Mouse (Mus musculus) gastrocnemius, adult 8-10 months (tissue): ENCODE data around the gene Atp11a. TPM values are rescaled to one million over a fixed set of nuclear protein-coding genes. Genes with fewer than 3 reads are reported as not detected.

Experiments
- DNase-seq, 2 experiments: peaks; one replicate each; pipeline ENCODE4 v3.0.0; 2022; ENCODE audit warnings: low spot score in 2 of 2
- total RNA-seq, 4 experiments: library from RNA; stranded (reverse); gene quantifications; 2 replicates each; pipeline ENCODE4 v1.2.4; 2022

The Atp11a gene
- total RNA-seq, 4 experiments from 2014 or later: 22.9 to 33.6 (median 27.0) TPM

DNA sequence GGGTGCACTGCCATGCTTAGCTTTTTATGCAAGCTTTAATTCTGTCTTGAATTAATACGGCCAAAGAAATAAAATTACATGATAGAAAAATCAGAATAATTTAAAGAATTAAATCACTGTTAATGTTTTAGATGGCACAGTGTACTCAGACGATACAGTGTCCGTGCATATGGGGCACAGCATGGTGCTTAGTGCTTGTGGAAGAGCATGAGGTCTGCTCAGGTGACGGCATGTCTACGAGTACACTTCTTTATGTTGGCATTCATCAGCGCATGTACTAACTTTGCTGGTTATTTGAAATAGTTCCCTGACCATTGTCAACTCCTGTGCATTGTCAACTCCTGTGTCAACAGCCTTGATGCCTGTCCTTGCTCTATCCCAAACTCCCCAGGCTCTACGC lies 12.5 kb downstream of the Atp11a start:
- DNase-seq: no peak

DNA sequence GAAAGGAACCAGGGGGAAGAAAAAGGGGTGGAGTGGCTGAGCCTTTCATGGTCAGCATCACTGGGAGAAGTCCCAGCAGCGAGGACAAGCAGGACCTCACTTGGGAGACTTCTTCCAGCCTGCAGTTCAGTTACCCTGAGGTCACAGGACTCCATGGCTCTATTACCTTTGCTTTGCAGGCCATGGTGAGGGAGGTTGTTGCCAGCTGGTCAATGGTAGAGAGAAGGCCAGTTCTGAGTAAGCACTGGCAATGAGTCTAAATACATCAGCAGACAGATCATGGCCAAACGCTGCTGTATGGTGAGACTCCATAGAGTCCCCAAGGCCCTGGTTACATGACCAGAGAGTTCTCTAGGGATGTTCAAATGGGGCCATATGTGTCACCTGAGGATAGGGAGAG lies 15.5 kb downstream of the Atp11a start:
- no peak for DNase-seq

DNA sequence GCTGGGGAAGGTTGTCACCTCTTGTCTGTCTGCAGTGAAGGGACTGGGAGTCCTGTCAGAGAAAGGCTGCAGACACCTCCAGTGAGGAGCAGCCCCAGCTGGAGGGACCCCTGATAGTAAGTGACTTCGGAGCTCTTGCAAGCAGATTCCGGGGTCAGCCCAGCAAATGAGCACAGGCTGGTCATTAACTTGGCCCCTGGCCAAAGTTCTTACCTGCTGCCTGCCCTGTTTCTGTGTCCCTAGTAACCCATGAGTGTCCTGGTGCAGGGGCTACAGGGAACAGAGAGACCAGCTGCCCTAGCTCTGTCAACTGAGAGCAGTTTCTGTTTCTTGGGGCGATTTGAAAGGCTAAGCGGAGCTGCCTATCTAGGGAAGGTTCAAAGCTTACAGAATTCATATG lies 17.1 kb downstream of the Atp11a start:
- DNase-seq: no peak

DNA sequence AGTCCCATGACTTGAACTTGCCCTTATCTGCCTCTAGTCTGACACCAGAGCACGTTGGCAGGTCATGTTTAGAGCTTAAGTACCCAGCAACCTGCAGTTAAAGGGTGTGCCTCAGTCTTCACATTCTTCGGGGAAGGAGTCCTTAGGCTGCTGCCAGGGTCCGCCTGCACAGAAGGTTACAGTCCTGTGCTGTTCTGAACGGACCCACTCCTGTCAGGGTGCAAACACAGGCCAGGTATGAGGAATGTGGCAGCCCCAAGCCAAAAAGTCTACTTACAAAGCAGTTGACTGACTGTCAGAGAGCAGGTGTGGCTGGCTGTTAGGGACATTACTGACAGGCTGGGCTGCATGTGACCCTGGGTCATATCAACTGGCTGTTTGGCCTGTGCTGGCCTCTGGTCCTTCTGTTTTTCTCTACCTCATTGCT lies 18.1 kb downstream of the Atp11a start:
- no peak for DNase-seq

DNA sequence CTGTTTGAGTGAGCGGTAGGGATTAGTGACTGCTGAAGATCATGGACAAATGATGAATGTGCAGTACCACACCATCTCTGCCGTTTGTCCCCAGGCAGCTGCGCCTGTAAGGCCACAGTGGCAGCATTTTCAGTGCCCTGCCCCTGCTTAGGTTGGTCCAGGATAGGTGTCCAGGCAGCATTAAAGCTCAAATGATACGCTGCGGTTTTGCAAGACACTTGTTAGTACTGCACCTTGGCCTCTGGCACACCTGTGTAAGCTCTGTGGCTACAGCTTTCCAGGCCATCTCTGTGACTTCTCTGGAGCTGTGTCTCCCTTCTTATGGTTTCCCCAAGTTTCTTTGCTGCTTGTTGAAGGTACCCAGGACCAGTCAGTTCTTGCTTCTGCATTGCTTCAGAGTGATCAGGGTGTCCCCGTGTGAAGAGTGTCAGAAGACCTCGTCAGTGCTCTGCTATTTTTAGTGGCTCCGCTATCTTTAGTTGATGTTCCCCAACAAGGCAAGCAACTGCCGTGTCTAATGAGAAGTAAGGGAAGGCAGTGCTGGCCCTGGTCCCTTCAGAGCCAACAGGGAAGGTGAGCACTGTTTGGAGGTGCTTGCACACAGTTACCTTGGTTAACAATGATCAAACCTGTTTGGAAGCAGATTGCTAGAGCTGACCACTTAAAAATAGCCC lies 18.6 kb downstream of the Atp11a start:
- DNase-seq: peak in 1 of 2 experiments; percentile 41

DNA sequence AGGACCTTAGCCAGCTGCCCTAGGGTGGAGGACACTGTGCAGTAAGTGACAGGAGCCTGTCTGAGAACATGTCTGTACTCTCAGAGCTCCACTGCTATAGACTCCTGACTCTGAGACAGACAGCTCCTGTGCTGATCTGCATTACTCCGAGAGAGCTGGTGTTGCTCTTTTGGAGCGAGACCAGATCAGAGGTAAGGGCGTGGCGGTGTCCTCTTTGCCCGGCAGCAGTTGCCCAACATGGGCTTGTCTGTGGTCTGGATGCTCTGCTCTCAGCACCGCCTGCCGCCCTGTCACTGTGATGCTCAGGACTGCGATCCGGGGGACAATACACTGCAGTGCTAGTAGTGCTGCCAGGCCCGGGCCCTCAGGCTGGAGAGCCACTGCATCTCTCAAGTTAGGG lies 19.4 kb downstream of the Atp11a start:
- DNase-seq: no peak

DNA sequence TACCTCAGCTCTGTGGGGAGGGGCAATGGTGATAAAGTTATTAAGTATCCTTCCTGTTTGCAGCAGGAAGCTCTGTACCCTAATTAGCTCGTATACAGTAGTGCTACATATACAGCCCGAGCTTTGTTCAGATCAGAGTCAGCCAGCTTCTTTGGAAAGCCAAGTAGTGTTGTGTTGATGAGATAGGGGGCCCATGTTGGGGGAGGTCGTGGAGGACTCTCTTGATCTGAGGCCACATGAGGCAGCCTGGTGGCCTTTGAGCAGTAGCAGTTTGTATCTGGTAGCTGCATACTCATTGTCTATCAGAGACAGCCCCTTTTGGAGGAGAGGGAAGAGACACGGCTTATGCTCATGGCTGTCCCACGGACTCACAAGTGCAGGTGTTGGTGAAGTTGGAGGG lies 20.4 kb downstream of the Atp11a start:
- no peak for DNase-seq

DNA sequence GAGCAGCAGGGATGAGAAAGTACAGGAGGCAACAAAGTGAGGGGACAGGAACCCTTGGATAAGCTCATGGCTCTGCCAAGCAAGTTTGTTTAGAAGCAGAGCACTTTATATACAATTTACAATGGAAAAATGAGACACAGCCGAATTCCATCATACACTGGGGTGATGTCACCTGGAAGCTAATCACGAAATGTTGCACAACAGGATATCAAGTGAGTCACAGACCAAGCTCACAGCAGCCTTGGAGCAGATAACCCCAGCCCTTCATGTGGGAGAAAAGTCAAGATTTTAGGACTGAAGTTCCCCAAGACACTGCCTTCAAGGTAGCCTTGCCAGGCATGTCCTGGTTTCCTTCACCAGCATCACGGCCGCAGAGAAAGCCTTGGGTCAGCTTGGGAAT lies 22.7 kb downstream of the Atp11a start:
- no peak for DNase-seq

DNA sequence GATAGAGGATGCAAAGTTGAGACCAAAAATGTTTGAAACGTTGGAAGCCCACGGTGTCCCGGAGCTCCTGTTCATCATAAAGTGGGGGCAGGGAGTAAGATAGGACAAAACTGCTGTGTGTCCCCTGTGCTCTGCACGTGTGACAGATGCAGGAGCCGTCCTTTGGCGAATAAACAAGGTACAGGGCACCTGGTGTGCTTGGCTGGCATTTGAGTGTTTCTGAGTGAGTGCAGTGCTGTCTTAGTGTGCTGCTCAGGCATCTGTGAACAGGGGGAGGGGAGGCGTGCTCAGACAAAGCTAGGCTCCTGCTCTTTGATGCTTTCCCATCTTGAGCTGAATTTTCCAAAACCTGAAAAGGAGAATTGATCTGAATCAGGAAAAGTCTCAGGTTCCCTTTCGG lies 28.7 kb downstream of the Atp11a start:
- no peak for DNase-seq

DNA sequence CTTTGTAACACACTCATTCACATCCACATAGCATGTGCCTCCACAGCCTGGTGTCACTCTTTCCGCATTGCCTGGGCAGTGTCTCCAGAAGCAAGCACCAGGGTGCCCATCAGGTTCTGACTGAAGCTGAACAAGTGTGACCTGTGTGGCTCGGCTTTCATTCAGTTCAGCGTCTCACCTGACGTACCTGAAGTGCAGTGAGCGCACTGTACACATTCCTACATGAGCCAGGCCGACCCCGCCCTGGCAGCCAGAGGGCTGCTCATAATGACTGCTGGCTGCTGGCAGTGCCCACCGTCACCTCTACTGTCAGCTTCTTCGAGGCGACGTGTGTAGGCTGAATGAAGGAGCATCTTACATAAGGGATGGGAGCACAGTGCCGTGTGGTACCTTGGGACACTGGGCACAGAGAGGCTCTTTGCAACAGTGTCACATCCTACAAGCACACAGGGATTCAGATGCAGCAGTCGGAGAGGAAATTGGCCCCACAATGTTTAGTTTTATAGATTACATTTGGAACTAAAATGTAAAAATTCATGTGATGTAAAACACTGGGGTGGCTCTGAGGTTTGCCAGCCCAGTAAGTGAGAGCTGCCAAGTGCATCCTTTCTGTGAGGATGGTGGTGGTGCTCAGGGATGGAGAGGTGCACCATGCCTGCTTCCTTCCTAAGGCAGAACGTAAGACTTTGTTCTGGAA lies 29.6 kb downstream of the Atp11a start:
- DNase-seq: no peak

DNA sequence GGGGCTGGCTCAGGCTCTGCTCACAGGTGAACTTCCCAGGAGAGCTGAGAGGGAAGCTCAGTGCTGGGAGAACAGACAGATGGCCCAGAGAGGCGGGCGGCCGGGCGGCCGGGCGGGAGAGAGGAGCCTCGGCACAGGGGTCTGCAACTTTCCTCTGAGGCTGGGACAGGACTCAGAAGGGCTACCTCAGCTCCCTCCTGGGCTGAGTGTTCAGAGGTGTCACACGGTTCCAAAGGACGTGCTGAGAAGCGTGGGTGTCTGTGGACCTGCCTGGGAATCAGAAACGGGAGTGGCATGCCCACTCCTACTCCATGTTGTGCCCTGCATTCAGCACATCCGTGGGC lies 30.1 kb downstream of the Atp11a start:
- DNase-seq: no peak

DNA sequence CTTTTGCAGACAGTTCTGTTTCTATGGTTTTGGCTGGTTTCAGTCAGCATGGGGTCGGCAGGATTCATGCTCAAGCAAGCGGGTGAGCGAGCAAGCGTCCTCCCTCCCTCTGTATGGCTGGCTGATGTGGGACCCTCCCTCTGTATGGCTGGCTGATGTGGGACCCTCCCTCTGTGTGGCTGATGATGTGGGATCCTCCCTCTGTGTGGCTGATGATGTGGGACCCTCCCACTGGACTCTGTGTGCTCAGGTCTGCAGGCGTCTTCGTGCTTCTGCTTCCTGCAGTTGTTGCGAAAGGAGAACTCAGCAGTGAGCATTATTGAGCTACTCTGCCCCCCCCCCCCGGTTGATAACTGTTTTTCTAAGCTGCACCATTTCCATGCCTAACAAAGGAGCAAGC lies 30.6 kb downstream of the Atp11a start:
- no peak for DNase-seq

DNA sequence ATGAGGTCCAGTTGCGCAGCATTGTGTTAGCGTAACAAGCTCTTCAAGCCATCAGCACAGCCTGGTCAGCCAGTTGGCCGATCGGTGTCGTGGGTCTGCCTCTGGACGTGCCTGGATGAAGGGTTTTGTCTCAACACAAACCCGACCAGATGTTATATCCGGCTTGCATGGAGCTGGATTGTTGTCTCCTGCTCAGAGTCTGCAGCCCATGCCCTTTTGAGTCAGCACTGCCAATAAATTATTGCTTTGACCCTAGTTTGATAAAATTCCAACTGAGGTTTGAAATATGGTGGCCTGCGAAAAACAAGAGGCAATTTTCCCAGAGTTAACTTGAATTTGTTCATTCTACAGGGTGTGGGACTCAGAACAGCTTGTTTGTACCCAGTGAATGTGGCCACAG lies 31.9 kb downstream of the Atp11a start:
- DNase-seq: no peak

DNA sequence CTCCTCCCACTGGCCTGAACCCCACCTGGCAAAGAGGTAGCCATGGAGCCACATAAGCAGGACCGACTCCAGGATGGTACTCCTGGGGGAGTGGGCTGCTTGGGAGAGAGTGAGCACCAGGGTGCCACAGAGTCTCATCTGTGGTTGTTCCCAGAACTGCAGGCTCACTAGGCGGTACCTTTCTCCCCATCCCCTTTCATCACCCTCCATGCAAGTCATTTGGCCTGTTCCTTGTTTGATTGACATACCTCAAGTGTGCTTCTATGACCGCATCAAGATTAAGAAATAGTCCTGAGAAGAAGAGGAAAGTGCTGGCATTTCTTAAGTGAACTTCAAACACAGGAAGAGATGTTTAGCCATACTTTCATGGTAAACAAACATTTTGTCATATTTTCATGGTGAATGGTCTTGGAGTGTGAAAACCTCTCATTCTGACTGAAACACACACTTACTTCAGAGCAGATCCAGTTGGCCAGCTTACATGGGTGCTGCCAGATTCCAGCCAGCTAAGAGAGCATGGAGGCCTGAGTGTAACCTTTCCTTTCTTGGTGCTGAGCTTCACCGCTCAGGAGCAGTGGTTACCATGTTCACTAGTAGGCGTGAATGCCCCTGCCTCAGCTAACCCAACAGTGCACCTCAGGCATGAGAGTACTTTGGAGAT lies 38.3 kb downstream of the Atp11a start:
- DNase-seq: no peak

DNA sequence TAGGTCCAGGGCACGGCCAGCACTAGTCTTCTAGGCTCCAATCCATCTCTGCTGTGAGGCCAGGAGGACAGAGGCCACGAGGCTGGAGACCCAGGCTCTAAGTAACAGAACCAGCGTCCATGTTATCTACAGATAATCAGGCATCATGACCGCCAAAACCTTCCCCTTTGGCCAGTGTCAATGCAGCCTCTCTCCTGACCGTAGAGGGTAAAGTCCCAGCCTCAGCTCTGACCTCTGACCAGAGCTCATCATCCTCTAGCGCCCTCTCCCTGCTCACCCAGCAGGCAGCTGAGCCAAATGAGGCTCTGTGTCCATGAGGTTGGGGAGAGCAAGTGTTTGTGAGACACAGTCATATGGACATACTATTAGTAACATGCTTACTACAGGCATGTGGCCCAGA lies 42.3 kb downstream of the Atp11a start:
- DNase-seq: no peak

DNA sequence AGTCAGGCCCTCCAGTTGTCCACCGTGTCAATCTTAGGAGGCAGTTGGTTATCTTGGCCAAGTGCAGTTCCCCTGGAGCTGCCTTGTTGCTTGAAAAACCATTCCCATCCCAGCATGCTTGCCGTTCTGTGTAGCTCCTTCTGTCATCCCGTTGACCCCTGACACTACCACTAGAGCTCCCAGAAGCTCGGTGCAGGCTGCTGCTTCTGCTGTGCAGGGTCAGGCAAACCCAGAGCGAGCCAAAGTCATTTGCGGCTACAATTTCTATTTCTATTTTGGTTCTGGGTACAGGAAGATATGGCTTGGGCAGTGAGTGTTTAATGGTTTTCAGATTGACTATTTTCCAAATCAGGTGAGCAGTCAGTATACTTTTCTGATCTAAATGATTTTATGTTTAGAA lies 43.0 kb downstream of the Atp11a start:
- DNase-seq: peak in 1 of 2 experiments; percentile 20

DNA sequence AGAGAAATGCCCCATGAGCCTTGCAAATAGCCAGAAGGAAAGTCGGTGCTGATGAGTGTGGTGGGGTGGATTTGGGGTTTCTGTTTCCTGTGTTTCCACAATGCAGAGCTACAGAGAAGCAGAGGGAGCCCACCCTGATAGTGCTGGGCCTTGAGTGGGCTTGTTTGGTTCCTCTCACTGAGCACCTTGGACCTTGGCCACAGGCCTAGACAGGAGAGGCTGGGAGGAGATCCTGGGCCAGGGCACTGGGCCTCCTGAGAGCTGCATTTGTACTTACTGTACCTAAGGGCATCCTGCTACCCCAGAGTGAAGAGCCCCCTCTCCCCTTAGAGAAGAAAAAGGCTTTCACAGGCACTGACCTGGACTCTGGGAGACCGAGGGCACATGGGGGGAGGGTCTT lies 43.4 kb downstream of the Atp11a start:
- DNase-seq: no peak

DNA sequence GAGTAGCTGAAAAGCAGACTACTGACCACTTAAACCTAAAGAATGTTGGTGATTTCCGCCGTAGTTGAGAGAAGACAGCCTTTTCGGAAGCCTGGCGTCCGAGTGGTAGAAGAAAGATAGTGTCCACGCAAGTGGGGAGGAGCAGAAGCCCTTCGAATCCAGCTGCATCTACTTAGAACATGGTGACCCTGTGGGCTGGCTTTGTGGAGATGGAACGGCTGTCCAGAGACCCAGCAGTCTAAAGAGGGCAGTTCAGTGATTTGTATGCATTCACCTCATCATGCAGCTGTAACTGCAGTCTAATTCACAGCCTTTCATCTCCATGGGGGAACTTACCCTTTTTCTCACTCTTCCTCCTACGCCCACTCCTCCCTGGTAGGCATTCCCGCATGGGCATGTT lies 44.8 kb downstream of the Atp11a start:
- DNase-seq: no peak

DNA sequence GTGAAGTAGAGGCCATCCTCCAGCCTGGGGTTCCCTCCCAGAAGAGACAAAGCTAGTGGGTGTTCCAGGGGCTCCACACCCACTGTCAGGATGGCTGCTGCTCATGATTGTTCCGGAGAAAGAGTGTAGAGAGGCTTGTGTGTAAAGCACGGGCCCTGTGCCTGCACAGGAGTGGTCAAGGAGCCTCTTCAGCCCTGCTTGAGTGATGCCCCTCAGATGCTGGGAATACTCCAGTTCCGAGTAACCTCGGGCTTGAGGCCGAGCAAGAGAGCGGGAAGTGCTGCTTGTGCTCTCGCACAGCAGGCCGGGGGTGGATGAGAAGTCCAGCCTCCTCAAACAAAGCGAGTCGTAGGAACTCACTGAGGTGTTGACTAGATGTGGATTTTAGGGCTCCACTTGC lies 46.3 kb downstream of the Atp11a start:
- no peak for DNase-seq

DNA sequence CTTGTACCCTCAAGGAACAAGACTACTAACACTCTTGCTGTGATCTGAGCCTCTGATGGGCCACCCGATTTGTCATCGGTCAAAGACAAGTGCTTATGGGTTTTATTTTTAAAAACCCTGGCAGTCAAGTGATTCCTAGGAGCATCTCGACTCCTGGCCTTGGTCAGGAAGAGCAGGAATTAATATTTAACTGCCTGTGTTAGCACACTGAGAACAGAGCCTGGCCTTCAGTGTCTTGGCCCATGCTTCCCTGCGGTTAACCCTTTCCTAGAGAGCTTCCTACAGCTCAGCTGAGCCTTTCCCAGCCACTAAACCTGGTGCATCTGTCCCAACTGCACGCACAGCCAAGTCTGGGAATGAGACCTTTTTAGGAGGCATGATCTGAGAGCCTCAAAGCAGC lies 48.1 kb downstream of the Atp11a start:
- no peak for DNase-seq

DNA sequence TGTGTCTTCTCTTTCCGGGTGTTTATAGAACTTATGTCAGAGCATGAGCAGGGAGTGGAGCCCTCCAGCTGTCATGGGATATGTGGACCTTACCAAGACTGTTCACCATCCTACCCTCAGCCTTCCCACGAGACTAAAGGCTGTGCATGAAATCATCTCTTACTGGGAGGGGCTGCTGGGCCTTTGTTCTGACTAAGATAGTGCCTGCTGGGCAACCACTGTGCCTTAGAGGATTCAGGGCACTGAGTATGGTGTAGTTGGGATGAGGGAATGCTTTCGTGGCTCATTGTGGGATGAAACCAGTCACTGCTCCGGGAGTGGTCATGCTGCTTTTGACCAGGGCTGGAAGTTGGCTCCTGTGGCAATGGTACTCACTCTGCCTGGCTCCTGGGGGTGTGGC lies 48.8 kb downstream of the Atp11a start:
- no peak for DNase-seq

DNA sequence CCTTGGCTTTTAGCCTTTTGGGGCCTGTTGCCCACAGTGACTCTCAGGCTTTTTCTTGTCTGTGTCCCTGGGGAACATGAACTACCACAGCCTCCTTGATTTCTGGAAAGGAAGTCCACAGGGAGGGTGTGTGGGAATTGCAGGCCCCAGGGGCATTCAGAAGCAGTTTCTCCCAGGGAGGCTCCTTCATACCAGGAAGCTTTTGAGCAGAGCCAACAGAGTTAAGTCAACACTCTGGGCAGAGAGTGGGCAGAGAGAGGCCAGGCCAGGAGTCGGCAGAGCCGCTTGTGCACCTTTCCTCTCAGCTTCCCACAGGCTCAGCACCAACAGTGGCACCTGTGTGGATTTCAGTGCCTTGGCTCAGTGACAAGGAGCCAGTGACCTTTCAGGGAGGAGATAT lies 51.2 kb downstream of the Atp11a start:
- DNase-seq: no peak

DNA sequence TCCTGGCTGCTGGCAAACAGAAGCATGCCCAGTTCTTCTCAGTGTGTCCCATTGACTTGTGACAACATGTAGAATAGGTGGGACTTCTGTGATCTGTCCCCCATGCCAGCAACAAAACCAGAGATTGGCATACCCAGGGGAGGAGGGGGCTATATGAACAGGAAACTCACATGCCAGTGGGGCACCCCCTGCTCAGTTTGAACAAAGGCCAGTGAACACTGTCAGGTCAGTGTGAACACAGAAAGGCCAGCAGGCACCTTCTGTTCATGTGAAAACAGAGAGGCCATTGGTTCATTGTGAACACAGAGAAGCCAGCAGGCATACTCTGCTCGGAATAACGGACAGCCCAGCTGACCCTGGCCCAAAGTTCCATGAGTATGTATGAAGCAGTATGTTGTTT lies 52.7 kb downstream of the Atp11a start:
- no peak for DNase-seq
